Mouse (Mus musculus) left cerebral cortex, postnatal 14 days (tissue): Measurements from ENCODE around the gene Mllt10. TPM values are rescaled to one million over a fixed set of nuclear protein-coding genes. Genes with fewer than 3 reads are reported as not detected.

ENCODE experiments used
- DNase-seq, 2 experiments: peaks; one replicate each; pipeline ENCODE4 v3.0.0; 2021 to 2022; ENCODE audit warnings: low spot score in 2 of 2, mixed read lengths in 1 of 2
- intact Hi-C: fragments of 180-260 bp; cut with DNase I; formaldehyde crosslinking; loops from one replicate; pipeline ENCODE4 v1.15.1; 2025
- total RNA-seq, 2 experiments: library from RNA; stranded (reverse); gene quantifications; 2 replicates each; pipeline ENCODE4 v1.2.3; 2021

Mllt10 gene
- total RNA-seq, 2 experiments from 2014 or later, result 47.7 TPM

GRCm38 (mm10) chr2:18160992-18161391 lies 106.0 kb downstream of the Mllt10 start:
- intact Hi-C loops, result no loop called here

GRCm38 (mm10) chr2:18165511-18165910 lies 110.5 kb downstream of the Mllt10 start:
- no peak for DNase-seq
- intact Hi-C loops, result no loop called here

More at GRCm38 (mm10) chr2:18160992-18161391, 106.0 kb downstream of the Mllt10 start:
- DNase-seq, result no peak

- intact Hi-C loops, result no loop called here
Measured at GRCm38 (mm10) chr2:18169174-18169948, 114.3 kb downstream of the Mllt10 start.

GRCm38 (mm10) chr2:18175234-18175633 lies 120.2 kb downstream of the Mllt10 start:
- intact Hi-C loops, result no loop called here
- DNase-seq, result no peak

More at GRCm38 (mm10) chr2:18169174-18169948, 114.3 kb downstream of the Mllt10 start:
- DNase-seq, result no peak

GRCm38 (mm10) chr2:18176235-18176634 lies 121.2 kb downstream of the Mllt10 start:
- intact Hi-C loops, result no loop called here
- DNase-seq, result no peak

- intact Hi-C loops, result no loop called here
- DNase-seq, result no peak
Measured at GRCm38 (mm10) chr2:18180323-18180722, 125.3 kb downstream of the Mllt10 start.

GRCm38 (mm10) chr2:18181631-18182030 lies 126.6 kb downstream of the Mllt10 start:
- DNase-seq, result no peak
- intact Hi-C loops, result no loop called here

GRCm38 (mm10) chr2:18183079-18183478 lies 128.0 kb downstream of the Mllt10 start:
- intact Hi-C loops, result no loop called here
- no peak for DNase-seq

GRCm38 (mm10) chr2:18188367-18188766 lies 133.3 kb downstream of the Mllt10 start:
- intact Hi-C loops, result no loop called here
- DNase-seq, result no peak

- intact Hi-C loops, result no loop called here
- DNase-seq, result no peak
Measured at GRCm38 (mm10) chr2:18195285-18195684, 140.2 kb downstream of the Mllt10 start.

- intact Hi-C loops, result no loop called here
- no peak for DNase-seq
Measured at GRCm38 (mm10) chr2:18195691-18196396, 140.8 kb downstream of the Mllt10 start.

GRCm38 (mm10) chr2:18201820-18202462 lies 146.9 kb downstream of the Mllt10 start:
- intact Hi-C loops, result loop anchor here (10.0 kb wide), 1 partner anchor 107 kb away; no protein-coding TSS in a partner anchor

GRCm38 (mm10) chr2:18202923-18203322 lies 147.9 kb downstream of the Mllt10 start:
- no peak for DNase-seq
- intact Hi-C loops, result loop anchor here (10.0 kb wide), 1 partner anchor 108 kb away; no protein-coding TSS in a partner anchor

More at GRCm38 (mm10) chr2:18201820-18202462, 146.9 kb downstream of the Mllt10 start:
- DNase-seq, result no peak

GRCm38 (mm10) chr2:18205118-18205517 lies 150.1 kb downstream of the Mllt10 start:
- intact Hi-C loops, result loop anchor here (5.0 to 10.0 kb wide), 2 partner anchors 110 to 178 kb away; no protein-coding TSS in a partner anchor
- DNase-seq, result peak; percentile 47 to 54

GRCm38 (mm10) chr2:18206811-18207210 lies 151.8 kb downstream of the Mllt10 start:
- intact Hi-C loops, result loop anchor here (5.0 to 10.0 kb wide), 2 partner anchors 112 to 180 kb away; no protein-coding TSS in a partner anchor
- DNase-seq, result peak in 1 of 2 experiments; percentile 46

GRCm38 (mm10) chr2:18208578-18208977 lies 153.5 kb downstream of the Mllt10 start:
- intact Hi-C loops, result loop anchor here (5.0 to 10.0 kb wide), 2 partner anchors 114 to 181 kb away; no protein-coding TSS in a partner anchor
- DNase-seq, result peak; percentile 55 to 60

GRCm38 (mm10) chr2:18209211-18209823 lies 154.3 kb downstream of the Mllt10 start:
- intact Hi-C loops, result loop anchor here (5.0 to 10.0 kb wide), 2 partner anchors 115 to 182 kb away; no protein-coding TSS in a partner anchor
- no peak for DNase-seq

- DNase-seq, result no peak
- intact Hi-C loops, result loop anchor here (5.0 to 10.0 kb wide), 2 partner anchors 115 to 183 kb away; no protein-coding TSS in a partner anchor
Measured at GRCm38 (mm10) chr2:18209948-18210347, 154.9 kb downstream of the Mllt10 start.

GRCm38 (mm10) chr2:18214031-18214430 lies 159.0 kb downstream of the Mllt10 start:
- intact Hi-C loops, result no loop called here
- no peak for DNase-seq
